Mouse (Mus musculus): ENCODE results near the gene Wdr12.
"Not testable (repeated sequence)": the region's sequence is repeated elsewhere in the genome, so short reads cannot be mapped to it uniquely, and the experiment has no call there.

Wdr12 gene

GRCm38 (mm10) chr1:60098024-60098781 lies at the start of gene Wdr12, which contains the start of gene Carf:
Gene Wdr12, minus strand, starts transcription at chr1:60098645.
Gene Carf, plus strand, starts transcription at chr1:60098247.
- DNase-seq = peak; percentile 98

GRCm38 (mm10) chr1:60137346-60137745 lies 38.9 kb upstream of the Wdr12 start:
- no peak for DNase-seq

- DNase-seq = no peak
These were observed 19.4 kb upstream of the Wdr12 start for GRCm38 (mm10) chr1:60117721-60118455.

- DNase-seq = no peak
These were observed 6.1 kb upstream of the Wdr12 start for GRCm38 (mm10) chr1:60104582-60104981.

GRCm38 (mm10) chr1:60098839-60099238 lies 394 bp upstream of the Wdr12 start:
- DNase-seq = peak in 1 of 2 experiments; percentile 15

- peak; percentile 70 to 73 for DNase-seq
These were observed 995 bp downstream of the Wdr12 start for GRCm38 (mm10) chr1:60097277-60098023.

- DNase-seq = peak in 1 of 2 experiments; percentile 17
These were observed 1.7 kb downstream of the Wdr12 start for GRCm38 (mm10) chr1:60096572-60097276.

GRCm38 (mm10) chr1:60076411-60076810 lies 22.0 kb downstream of the Wdr12 start:
- DNase-seq = no peak

GRCm38 (mm10) chr1:60075590-60075989 lies 22.9 kb downstream of the Wdr12 start:
- DNase-seq = no peak

- DNase-seq = no peak
These were observed 23.5 kb downstream of the Wdr12 start for GRCm38 (mm10) chr1:60074935-60075334.

- DNase-seq = not testable (repeated sequence)
These were observed 27.7 kb downstream of the Wdr12 start for GRCm38 (mm10) chr1:60070725-60071124.

GRCm38 (mm10) chr1:60056310-60056709 lies 42.1 kb downstream of the Wdr12 start:
- no peak for DNase-seq

- no peak for DNase-seq
These were observed 43.8 kb downstream of the Wdr12 start for GRCm38 (mm10) chr1:60054659-60055058.

- DNase-seq = not testable (repeated sequence)
These were observed 51.0 kb downstream of the Wdr12 start for GRCm38 (mm10) chr1:60047481-60047880.

GRCm38 (mm10) chr1:60044595-60044994 lies 53.9 kb downstream of the Wdr12 start:
- no peak for DNase-seq

- peak; percentile 85 to 86 for DNase-seq
These were observed 55.5 kb downstream of the Wdr12 start, which contains the start of gene Ica1l for GRCm38 (mm10) chr1:60042796-60043469. Gene Ica1l, minus strand, starts transcription at chr1:60043184.

GRCm38 (mm10) chr1:60042398-60042795 lies 56.0 kb downstream of the Wdr12 start:
- peak; percentile 62 to 64 for DNase-seq

GRCm38 (mm10) chr1:60035044-60035443 lies 63.4 kb downstream of the Wdr12 start:
- DNase-seq = no peak

Data from cerebellum, postnatal 14 days (tissue).